Mouse (Mus musculus) heart, postnatal 0 days (tissue): Measurements from ENCODE around the gene Kazn. TPM values are rescaled to one million over a fixed set of nuclear protein-coding genes. Genes with fewer than 3 reads are reported as not detected.

Experiments
- ATAC-seq: fragments of 200-750 bp; cut with Nextera tagmentation; 2 replicates; pipeline ENCODE4 v1.8.0; 2017; ENCODE audit warnings: low read depth, moderate number of reproducible peaks, moderate library complexity; ENCODE audit not compliant: insufficient read depth
- DNase-seq: peaks from one replicate; pipeline ENCODE4 v3.0.0-alpha.2; 2016; ENCODE audit warnings: low spot score
- H3K27ac ChIP-seq: fragments of 300-500 bp; sonication (generic); 2 replicates; pipeline ENCODE4 v1.5.1; 2014; ENCODE audit warnings: low read depth, mild to moderate bottlenecking
- H3K27me3 ChIP-seq: fragments of 300-500 bp; sonication (generic); 2 replicates; pipeline ENCODE4 v1.6.1; 2014; ENCODE audit warnings: low read length, mixed read lengths; ENCODE audit not compliant: control insufficient read depth, insufficient read depth
- H3K36me3 ChIP-seq: fragments of 300-500 bp; sonication (generic); replicated peaks from 2 replicates; pipeline ENCODE4 v1.6.1; 2014; ENCODE audit warnings: low read length, mixed read lengths; ENCODE audit not compliant: control insufficient read depth, insufficient read depth
- H3K4me1 ChIP-seq: fragments of 300-500 bp; sonication (generic); 2 replicates; pipeline ENCODE4 v1.6.1; 2014; ENCODE audit warnings: antibody characterized with exemption; ENCODE audit not compliant: control insufficient read depth, insufficient read depth
- H3K4me2 ChIP-seq: fragments of 300-500 bp; sonication (generic); 2 replicates; pipeline ENCODE4 v1.6.1; 2014; ENCODE audit warnings: low read depth, mild to moderate bottlenecking, low read length, moderate library complexity
- H3K4me3 ChIP-seq: fragments of 300-500 bp; sonication (generic); 2 replicates; pipeline ENCODE4 v1.5.1; 2014; ENCODE audit warnings: low read depth, low read length
- H3K9ac ChIP-seq: fragments of 300-500 bp; sonication (generic); replicated peaks from 2 replicates; pipeline ENCODE4 v1.6.1; 2014; ENCODE audit warnings: low read depth, low read length, mixed read lengths
- H3K9me3 ChIP-seq: fragments of 300-500 bp; sonication (generic); replicated peaks from 2 replicates; pipeline ENCODE4 v1.6.1; 2016; ENCODE audit warnings: low read length; ENCODE audit not compliant: control insufficient read depth
- CTCF ChIP-seq: IDR thresholded peaks from 2 replicates; pipeline ENCODE4 v1.5.1; 2016; ENCODE audit warnings: antibody characterized with exemption, control low read depth, low read depth
- EP300 ChIP-seq: IDR thresholded peaks from 2 replicates; pipeline ENCODE4 v1.6.1; 2016; ENCODE audit warnings: antibody characterized with exemption, low read depth
- WGBS: fragments of 180-500 bp; shearing (Covaris S2); extraction: QIAGEN DNeasy Blood & Tissue Kit; methylation state at CpG from one replicate; pipeline ENCODE4 v1.1.7; 2014; 5-methylcytosine and 5-hydroxymethylcytosine counted together
- polyA plus RNA-seq: library from polyadenylated mRNA; unstranded; fragments of >200 nt; fragmentation: Nextera tagmentation; extraction: Ambion mirVana; gene quantifications from 2 replicates; pipeline ENCODE4 v1.2.1, GENCODE M21; 2015
- total RNA-seq: library from RNA; depleted of rRNA; stranded (reverse); fragments of >200 nt; gene quantifications from 2 replicates; pipeline ENCODE4 v1.2.3, GENCODE M21; 2014; ENCODE audit warnings: low replicate concordance

Gene Kazn
- total and polyA plus RNA-seq, 2 experiments from 2014 or later, result 2.5 to 19.9 TPM

- ATAC-seq (no peak; the same call in 1 of the 2 replicates), DNase-seq (no peak)
- Histone ChIP-seq H3K4me1 (peaks cover 21% of the 10 kb centered on the region), H3K9ac (no peak overlapping the region), H3K27ac (no peak overlapping the region), H3K36me3 (no peaks in the 10 kb centered on the region), H3K4me2 (no peak overlapping the region), H3K4me3 (no peak overlapping the region), H3K27me3 (no peaks in the 10 kb centered on the region), H3K9me3 (no peaks in the 10 kb centered on the region)
- TF ChIP-seq CTCF (no peak), EP300 (no peak)
- WGBS, result 84% methylated on average over 4 of the region's 4 CpGs
Observed at GRCm38 (mm10) chr4:142172942-142173341, 66.3 kb downstream of the Kazn start.

GRCm38 (mm10) chr4:142171788-142172497 lies 67.3 kb downstream of the Kazn start:
- WGBS, result 70% methylated on average over 7 of the region's 8 CpGs
- ATAC-seq (no peak), DNase-seq (no peak)
- Histone ChIP-seq H3K4me2 (no peak overlapping the region), H3K9me3 (no peaks in the 10 kb centered on the region), H3K4me3 (no peak overlapping the region), H3K9ac (no peak overlapping the region), H3K27ac (no peak overlapping the region), H3K4me1 (peaks cover 21% of the 10 kb centered on the region), H3K27me3 (no peaks in the 10 kb centered on the region), H3K36me3 (no peaks in the 10 kb centered on the region)
- TF ChIP-seq CTCF, result no peak
- no peak for TF ChIP-seq EP300

GRCm38 (mm10) chr4:142170882-142171768 lies 68.1 kb downstream of the Kazn start:
- Histone ChIP-seq H3K27ac (no peak overlapping the region), H3K4me1 (peaks cover 21% of the 10 kb centered on the region), H3K9me3 (no peaks in the 10 kb centered on the region), H3K9ac (0 out of 2 replicates have a peak overlapping the region, but pooled peaks have one; percentile 16), H3K4me2 (no peak overlapping the region), H3K4me3 (no peak overlapping the region), H3K27me3 (no peaks in the 10 kb centered on the region), H3K36me3 (no peaks in the 10 kb centered on the region)
- ATAC-seq, result no peak
- no peak for TF ChIP-seq EP300
- no peak for TF ChIP-seq CTCF
- DNase-seq, result no peak
- 61% methylated on average over 18 of the region's 18 CpGs for WGBS

GRCm38 (mm10) chr4:142169636-142170035 lies 69.6 kb downstream of the Kazn start:
- WGBS, result 71% methylated on average over 4 of the region's 4 CpGs
- ATAC-seq (no peak), DNase-seq (no peak)
- Histone ChIP-seq H3K27ac (no peak overlapping the region), H3K9ac (no peak overlapping the region), H3K4me1 (peaks cover 27% of the 10 kb centered on the region), H3K4me2 (no peak overlapping the region), H3K27me3 (no peaks in the 10 kb centered on the region), H3K9me3 (no peaks in the 10 kb centered on the region), H3K36me3 (no peaks in the 10 kb centered on the region), H3K4me3 (no peak overlapping the region)
- TF ChIP-seq EP300 (no peak), CTCF (no peak)

GRCm38 (mm10) chr4:142168352-142168751 lies 70.8 kb downstream of the Kazn start:
- H3K9me3 ChIP-seq, result no peaks in the 10 kb centered on the region
- no peaks in the 10 kb centered on the region for H3K36me3 ChIP-seq
- H3K27ac ChIP-seq, result no peak overlapping the region
- H3K27me3 ChIP-seq, result no peaks in the 10 kb centered on the region
- WGBS, result 95% methylated on average over 7 of the region's 7 CpGs
- DNase-seq (no peak), ATAC-seq (no peak)
- no peak overlapping the region for H3K4me2 ChIP-seq
- no peak for TF ChIP-seq CTCF
- TF ChIP-seq EP300, result no peak
- no peak overlapping the region for H3K9ac ChIP-seq
- H3K4me1 ChIP-seq, result peaks cover 19% of the 10 kb centered on the region
- no peak overlapping the region for H3K4me3 ChIP-seq
